Mouse (Mus musculus) megakaryocyte, embryonic 14.5 days (primary cell): Measurements from ENCODE around the gene Cers6.

Source experiments
- FLI1 ChIP-seq: IDR thresholded peaks from 2 replicates; pipeline ENCODE4 v1.6.1; 2012; ENCODE audit warnings: low read length, inconsistent platforms, mixed read lengths
- GATA1 ChIP-seq: IDR thresholded peaks from 3 replicates; pipeline ENCODE4 v1.6.1; 2012; ENCODE audit warnings: mixed read lengths, low read length, inconsistent platforms, borderline replicate concordance

DNA sequence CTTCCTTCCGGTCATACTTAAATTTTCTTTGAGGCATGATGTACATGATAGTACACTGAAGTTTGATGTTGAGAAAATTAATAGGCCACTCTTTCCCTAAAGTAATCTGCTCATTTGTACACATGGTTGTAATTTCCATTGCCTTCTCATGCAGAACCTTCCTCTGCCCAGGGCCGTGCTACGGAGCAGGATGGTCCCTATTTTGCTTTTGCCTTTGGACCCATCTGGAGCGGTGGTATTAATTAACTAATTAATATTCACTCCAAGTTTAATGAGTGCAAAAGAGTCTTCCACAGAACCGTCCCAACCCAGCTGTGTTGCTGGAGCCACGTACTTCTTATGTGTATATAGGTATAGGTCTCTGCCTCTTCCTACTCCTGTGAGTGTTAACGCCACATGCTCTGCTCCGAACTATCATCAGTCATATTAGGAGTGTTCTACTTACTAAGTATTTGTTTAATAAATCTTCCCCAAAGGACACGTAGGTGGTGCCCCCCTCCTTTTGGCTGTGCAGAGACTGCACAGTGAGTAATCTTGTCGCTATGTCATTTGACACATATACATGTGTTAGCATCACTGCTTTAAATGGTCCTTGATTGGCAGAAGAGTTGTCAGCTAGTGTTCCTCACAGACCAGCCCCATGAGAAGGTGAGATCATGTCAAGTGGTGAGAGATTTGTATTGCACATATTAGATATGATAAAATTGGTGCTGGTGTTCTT lies 34.0 kb downstream of the Cers6 start:
- no peak for TF ChIP-seq GATA1
- no peak for TF ChIP-seq FLI1
